Mouse (Mus musculus) small intestine, adult 2 months (tissue): ENCODE results near the gene Crym. TPM values are rescaled to one million over a fixed set of nuclear protein-coding genes. Genes with fewer than 3 reads are reported as not detected.

Experiments
- H3K27ac ChIP-seq: fragments of 200-500 bp; 2 replicates; pipeline ENCODE4 v1.5.1; 2012; ENCODE audit warnings: low read depth, low read length, control low read depth, inconsistent platforms; ENCODE audit not compliant: insufficient read depth
- H3K27me3 ChIP-seq: fragments of 200-500 bp; 2 replicates; pipeline ENCODE4 v1.6.1; 2012; ENCODE audit warnings: mild to moderate bottlenecking, moderate library complexity, low read length, inconsistent platforms; ENCODE audit not compliant: control insufficient read depth, insufficient read depth
- H3K36me3 ChIP-seq: fragments of 200-500 bp; 2 replicates; pipeline ENCODE4 v1.6.1; 2012; ENCODE audit warnings: mild to moderate bottlenecking, low read length, control low read depth, inconsistent platforms; ENCODE audit not compliant: control insufficient read depth, insufficient read depth
- H3K4me1 ChIP-seq: fragments of 200-500 bp; 2 replicates; pipeline ENCODE4 v1.6.1; 2012; ENCODE audit warnings: low read length, inconsistent platforms, mixed read lengths; ENCODE audit not compliant: control insufficient read depth, insufficient read depth, insufficient read length
- H3K4me3 ChIP-seq: fragments of 200-500 bp; 2 replicates; pipeline ENCODE4 v1.5.1; 2012; ENCODE audit warnings: low read depth, mild to moderate bottlenecking, control low read depth, inconsistent platforms, low read length, moderate library complexity
- CTCF ChIP-seq: fragments of 200-500 bp; IDR thresholded peaks from 2 replicates; pipeline ENCODE4 v1.5.1; 2012; ENCODE audit warnings: low read depth, mild to moderate bottlenecking, control low read depth, inconsistent platforms, low read length, moderate library complexity, mixed read lengths; ENCODE audit not compliant: insufficient replicate concordance, insufficient read length; ENCODE audit errors: extremely low read depth
- POLR2A ChIP-seq: fragments of 200-500 bp; IDR thresholded peaks from 2 replicates; pipeline ENCODE4 v1.6.1; 2012; ENCODE audit warnings: low read depth, mild to moderate bottlenecking, control low read depth, inconsistent platforms, low read length, moderate library complexity
- WGBS: fragments of 180-500 bp; shearing (Covaris S2); methylation state at CpG from one replicate; pipeline ENCODE4 v1.1.7; 2018; 5-methylcytosine and 5-hydroxymethylcytosine counted together
- polyA plus RNA-seq: library from polyadenylated mRNA; depleted of rRNA; stranded (reverse); fragments of >200 nt; gene quantifications from 2 replicates; pipeline ENCODE4 v1.2.3, GENCODE M21; 2012; rRNA removed

Gene Crym
- polyA plus RNA-seq: 1.7 and 2.0 TPM in 2 replicates

DNA sequence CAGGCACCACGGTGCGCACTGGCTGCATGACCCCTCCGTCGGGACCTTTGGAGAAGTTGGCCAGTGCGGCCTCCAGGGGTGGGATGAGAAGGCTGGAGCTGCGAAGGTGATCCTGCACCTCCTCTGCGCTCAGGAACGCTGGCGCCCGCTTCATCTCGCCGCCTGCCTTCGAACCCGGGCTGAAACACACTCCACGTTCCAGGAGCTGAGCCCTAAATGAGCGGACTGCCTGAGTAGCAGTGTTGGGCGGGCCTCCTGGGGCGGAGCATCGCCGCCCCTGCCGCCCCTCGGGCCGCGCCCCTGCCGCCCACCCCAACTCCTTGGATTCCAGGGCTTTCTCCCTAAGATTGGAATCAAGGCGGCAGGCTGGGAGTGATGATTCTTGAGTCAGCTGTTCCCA is at the start of gene Crym:
TSS of gene Crym (minus strand) at position 341 of the 400 bp plus-strand sequence.
- Histone ChIP-seq H3K36me3 (no peaks in the 10 kb centered on the region), H3K27ac (no peak within 1 kb of the TSS), H3K4me3 (peak within 1 kb of the TSS; percentile 52), H3K4me1 (peaks cover 8% of the 10 kb centered on the region), H3K27me3 (no peaks in the 10 kb centered on the region)
- TF ChIP-seq CTCF (no peak), POLR2A (no peak)
- 13% methylated on average over 26 of the region's 26 CpGs for WGBS

DNA sequence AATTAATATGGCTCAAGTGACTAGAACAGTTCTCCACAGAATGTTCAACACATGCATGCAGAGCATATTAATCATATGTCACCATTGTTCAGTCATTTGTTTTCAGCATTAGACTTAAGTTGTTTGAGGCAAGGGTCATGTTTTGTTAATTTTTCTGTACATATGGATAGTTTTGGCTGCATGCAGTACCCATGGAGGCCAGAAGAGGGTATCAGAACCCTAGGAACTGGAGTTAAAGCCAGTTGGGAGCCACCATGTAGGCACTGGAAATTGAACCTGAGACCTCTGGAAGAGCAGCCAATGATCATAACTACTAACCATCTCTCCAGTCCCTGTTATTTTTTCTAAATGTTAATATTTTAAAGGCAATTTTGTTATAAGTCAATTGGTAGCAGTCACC is 39.2 kb upstream of the Crym start:
- Histone ChIP-seq H3K27ac (no peak overlapping the region), H3K4me3 (no peak overlapping the region), H3K36me3 (no peaks in the 10 kb centered on the region), H3K27me3 (no peaks in the 10 kb centered on the region), H3K4me1 (no peaks in the 10 kb centered on the region)
- TF ChIP-seq CTCF (peak; percentile 28; the same call in 1 of the 2 replicates), POLR2A (no peak)

- H3K27ac ChIP-seq: no peak overlapping the region
- TF ChIP-seq POLR2A (no peak), CTCF (no peak)
- no peaks in the 10 kb centered on the region for H3K4me1 ChIP-seq
- no peak overlapping the region for H3K4me3 ChIP-seq
- H3K27me3 ChIP-seq: no peaks in the 10 kb centered on the region
- no peaks in the 10 kb centered on the region for H3K36me3 ChIP-seq
These were observed 26.6 kb upstream of the Crym start for GRCm38 (mm10) chr7:120228541-120228940.

DNA sequence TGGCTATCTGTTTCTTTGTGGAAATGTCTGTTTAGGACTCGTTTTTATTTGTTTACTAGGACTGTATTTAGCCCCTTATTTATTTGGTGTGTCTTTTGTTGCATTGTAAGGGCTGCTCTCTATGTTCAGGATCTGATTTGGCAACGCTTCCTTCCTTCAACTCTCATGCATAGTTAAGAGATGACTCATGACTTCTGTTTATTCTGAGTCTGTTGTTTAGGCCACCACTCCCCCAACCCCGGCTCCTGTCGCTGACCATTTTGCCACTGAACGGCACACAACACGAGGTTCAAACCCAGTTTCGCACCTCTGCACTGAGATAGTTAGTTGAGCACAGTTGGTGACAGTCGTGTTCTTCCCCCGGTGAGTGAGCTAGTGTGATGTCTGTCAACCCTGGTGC is 4.1 kb upstream of the Crym start:
- WGBS: 41% methylated on average over 9 of the region's 9 CpGs
- H3K27ac ChIP-seq: no peak overlapping the region
- TF ChIP-seq CTCF (no peak), POLR2A (no peak)
- no peak overlapping the region for H3K4me3 ChIP-seq
- H3K4me1 ChIP-seq: peaks cover 5% of the 10 kb centered on the region
- H3K27me3 ChIP-seq: no peaks in the 10 kb centered on the region
- no peaks in the 10 kb centered on the region for H3K36me3 ChIP-seq

- no peaks in the 10 kb centered on the region for H3K36me3 ChIP-seq
- TF ChIP-seq CTCF (peak; percentile 99), POLR2A (no peak)
- WGBS: 5% methylated on average over 26 of the region's 26 CpGs
- H3K4me3 ChIP-seq: no peak within 1 kb of the TSS
- no peak within 1 kb of the TSS for H3K27ac ChIP-seq
- peaks cover 8% of the 10 kb centered on the region for H3K4me1 ChIP-seq
- H3K27me3 ChIP-seq: no peaks in the 10 kb centered on the region
These were observed 1.9 kb upstream of the Crym start, which contains the start of gene Abca14 for GRCm38 (mm10) chr7:120203789-120204188. Gene Abca14, plus strand, starts transcription at chr7:120203961.

GRCm38 (mm10) chr7:120201231-120201744 is 623 bp downstream of the Crym start:
- Histone ChIP-seq H3K4me3 (peak overlapping the region; percentile 52), H3K27ac (no peak overlapping the region), H3K27me3 (no peaks in the 10 kb centered on the region), H3K4me1 (peaks cover 8% of the 10 kb centered on the region), H3K36me3 (no peaks in the 10 kb centered on the region)
- no peak for TF ChIP-seq CTCF
- TF ChIP-seq POLR2A: no peak
- WGBS: 3% methylated on average over 14 of the region's 14 CpGs

- no peaks in the 10 kb centered on the region for H3K27me3 ChIP-seq
- no peak for TF ChIP-seq POLR2A
- TF ChIP-seq CTCF: no peak
- no peak overlapping the region for H3K27ac ChIP-seq
- no peak overlapping the region for H3K4me3 ChIP-seq
- peaks cover 6% of the 10 kb centered on the region; the same call in 1 of the 2 replicates for H3K4me1 ChIP-seq
- no peaks in the 10 kb centered on the region for H3K36me3 ChIP-seq
- 88% methylated on average over 4 of the region's 4 CpGs for WGBS
These were observed 6.7 kb downstream of the Crym start for GRCm38 (mm10) chr7:120195207-120195606.

DNA sequence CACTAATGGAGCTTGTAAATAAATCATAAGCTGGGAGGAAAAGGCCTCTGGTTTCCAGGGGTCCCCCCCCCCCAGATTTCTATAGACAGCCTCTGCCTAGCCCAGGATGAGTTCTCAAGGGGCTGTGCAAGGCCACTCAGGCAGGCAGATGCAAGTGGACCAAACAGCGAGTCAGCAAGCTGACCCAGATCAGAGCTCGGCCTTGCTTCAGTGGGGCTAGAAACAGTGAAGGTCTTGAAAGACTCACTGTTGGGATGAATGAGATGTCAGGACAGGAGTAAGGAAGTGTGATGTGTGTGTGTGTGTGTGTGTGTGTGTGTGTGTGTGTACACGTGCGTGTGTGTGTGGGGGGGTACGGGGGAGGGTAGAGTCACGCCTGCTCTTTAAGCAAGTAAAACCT is 9.1 kb downstream of the Crym start:
- no peaks in the 10 kb centered on the region for H3K36me3 ChIP-seq
- no peaks in the 10 kb centered on the region for H3K27me3 ChIP-seq
- H3K4me1 ChIP-seq: peaks cover 15% of the 10 kb centered on the region
- H3K27ac ChIP-seq: no peak overlapping the region
- no peak for TF ChIP-seq POLR2A
- no peak for TF ChIP-seq CTCF
- WGBS: 85% methylated on average over 6 of the region's 6 CpGs
- H3K4me3 ChIP-seq: no peak overlapping the region
